Mouse (Mus musculus) activated CD4-positive, CD25-positive, alpha-beta regulatory T cell, adult 4 months (primary cell): ENCODE results near the gene Mis18a. TPM values are rescaled to one million over a fixed set of nuclear protein-coding genes. Genes with fewer than 3 reads are reported as not detected.

Source experiments
- ATAC-seq: one replicate; pipeline ENCODE4 v1.8.0; 2017
- polyA plus RNA-seq, 2 experiments: library from polyadenylated mRNA; unstranded; fragments of 100-300 nt; shearing (Covaris generic); gene quantifications; one replicate each; pipeline ENCODE4 v1.2.1; 2017

The Mis18a gene
- polyA plus RNA-seq, 2 experiments from 2014 or later: 54.0 to 63.3 TPM

GRCm38 (mm10) chr16:90703646-90704045 is 23.6 kb downstream of the Mis18a start:
- no peak for ATAC-seq

GRCm38 (mm10) chr16:90701541-90701940 is 25.7 kb downstream of the Mis18a start:
- ATAC-seq: no peak

- no peak for ATAC-seq
Measured at GRCm38 (mm10) chr16:90699390-90699789, 27.8 kb downstream of the Mis18a start.

- no peak for ATAC-seq
Measured at GRCm38 (mm10) chr16:90696306-90696705, 30.9 kb downstream of the Mis18a start.

- no peak for ATAC-seq
Measured at GRCm38 (mm10) chr16:90695121-90695520, 32.1 kb downstream of the Mis18a start.

- peak; percentile 46 for ATAC-seq
Measured at GRCm38 (mm10) chr16:90694719-90695118, 32.5 kb downstream of the Mis18a start.

GRCm38 (mm10) chr16:90693625-90694024 is 33.6 kb downstream of the Mis18a start:
- no peak for ATAC-seq

GRCm38 (mm10) chr16:90692704-90693385 is 34.4 kb downstream of the Mis18a start:
- no peak for ATAC-seq

GRCm38 (mm10) chr16:90687687-90688263 is 39.4 kb downstream of the Mis18a start:
- ATAC-seq: no peak

- no peak for ATAC-seq
Measured at GRCm38 (mm10) chr16:90687011-90687410, 40.2 kb downstream of the Mis18a start.

- ATAC-seq: no peak
Measured at GRCm38 (mm10) chr16:90684092-90684491, 43.1 kb downstream of the Mis18a start.

- ATAC-seq: no peak
Measured at GRCm38 (mm10) chr16:90679984-90680383, 47.2 kb downstream of the Mis18a start.

- ATAC-seq: no peak
Measured at GRCm38 (mm10) chr16:90678820-90679219, 48.4 kb downstream of the Mis18a start.

GRCm38 (mm10) chr16:90676920-90677574 is 50.2 kb downstream of the Mis18a start:
- ATAC-seq: no peak

GRCm38 (mm10) chr16:90674651-90675050 is 52.6 kb downstream of the Mis18a start:
- no peak for ATAC-seq

GRCm38 (mm10) chr16:90673507-90674354 is 53.5 kb downstream of the Mis18a start:
- ATAC-seq: no peak

Other genes starting within 250 kb of the Mis18a start
- not detected for gene Mrap, start 10.8 kb upstream of the Mis18a start, polyA plus RNA-seq
- gene Urb1, start 83.0 kb upstream of the Mis18a start, polyA plus RNA-seq: 1 to 10 TPM; 3.9 to 4.6 TPM
- gene Eva1c, start 99.3 kb upstream of the Mis18a start, polyA plus RNA-seq: not detected
- gene Cfap298, start 207.7 kb upstream of the Mis18a start, polyA plus RNA-seq: 10 to 100 TPM; 19.6 to 28.3 TPM